Mouse (Mus musculus): ENCODE results near the gene Naa35.
"Not testable (repeated sequence)": the region's sequence is repeated elsewhere in the genome, so short reads cannot be mapped to it uniquely, and the experiment has no call there.

The Naa35 gene

DNA sequence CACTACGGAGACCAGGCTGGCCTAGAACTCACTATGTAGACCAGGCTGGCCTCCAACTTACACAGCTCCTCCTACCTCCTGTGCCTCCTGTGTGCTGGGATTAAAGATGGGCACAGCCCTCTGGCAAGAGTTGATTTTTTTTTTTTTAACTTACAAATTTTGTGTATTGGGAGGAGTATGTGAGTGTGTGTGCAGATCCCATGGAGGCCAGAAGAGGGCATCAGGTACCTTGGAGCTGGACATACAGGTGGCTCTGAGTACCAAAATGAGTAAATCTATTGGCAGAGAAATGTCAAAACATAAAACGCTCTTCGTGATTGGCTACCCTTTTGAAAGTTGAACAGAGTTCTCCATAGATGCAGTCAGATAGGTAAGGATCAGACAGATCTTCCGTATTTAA is 4.1 kb upstream of the Naa35 start:
- no peak for DNase-seq (ENCODE audit: low spot score)

DNA sequence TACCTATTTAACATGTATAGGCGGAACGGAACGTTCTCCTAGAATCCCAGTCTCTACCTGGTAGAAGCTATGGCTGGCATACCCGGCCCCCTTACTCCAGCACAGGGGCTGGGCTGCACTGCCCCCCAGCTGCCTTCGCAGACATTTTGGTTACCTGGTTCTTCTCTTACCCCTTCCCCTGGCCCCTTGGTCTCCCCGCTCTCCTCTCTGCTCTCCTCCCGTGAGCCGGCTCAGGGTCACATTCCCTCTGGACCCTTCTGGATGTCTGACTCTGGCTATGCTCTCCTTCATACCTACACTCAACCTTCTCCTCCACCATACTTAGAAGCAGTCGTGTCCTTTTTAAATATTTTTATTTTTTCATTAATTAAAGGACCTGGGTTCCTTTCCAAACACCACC is 578 bp upstream of the Naa35 start:
- peak; percentile 26 for DNase-seq (ENCODE audit: low spot score)

DNA sequence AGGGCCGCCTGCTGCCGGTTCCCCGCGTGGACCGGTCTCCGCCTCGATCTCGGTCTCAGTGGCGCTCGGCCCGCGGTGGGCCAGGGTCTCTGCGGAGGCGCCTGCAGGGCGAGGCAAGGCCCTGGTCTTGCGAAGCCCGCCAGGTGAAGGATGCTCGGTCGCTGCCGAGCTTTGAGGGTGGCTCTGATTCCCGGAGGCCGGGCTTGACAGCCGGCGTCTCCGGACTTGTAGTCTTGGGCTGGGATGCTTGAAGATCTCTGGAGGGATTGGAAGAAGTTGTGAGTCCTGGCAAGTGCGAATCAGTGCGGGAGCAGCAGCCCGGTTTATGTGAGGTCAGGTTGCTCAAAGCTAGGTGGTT is 568 bp downstream of the Naa35 start:
- DNase-seq (ENCODE audit: low spot score) = peak; percentile 24

DNA sequence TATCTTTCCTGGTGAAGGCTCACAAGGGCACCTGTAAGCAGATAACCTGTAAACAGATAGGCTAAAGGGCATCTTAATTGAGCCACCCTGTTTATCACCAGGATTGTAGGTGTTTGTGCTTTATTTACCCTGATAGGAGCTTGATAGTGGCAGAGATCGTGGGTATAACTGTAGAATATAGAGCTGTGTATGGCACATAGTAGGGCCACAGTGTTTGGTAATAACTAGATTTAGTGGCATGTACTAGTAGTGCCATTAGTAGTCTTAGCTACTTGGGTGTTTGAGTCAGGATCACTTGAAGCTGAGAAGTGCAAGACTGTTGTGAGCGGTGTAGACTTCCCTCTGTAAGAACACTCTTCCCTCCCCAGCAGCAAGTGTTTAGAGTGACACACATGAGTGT is 2.1 kb downstream of the Naa35 start:
- DNase-seq (ENCODE audit: low spot score) = no peak

DNA sequence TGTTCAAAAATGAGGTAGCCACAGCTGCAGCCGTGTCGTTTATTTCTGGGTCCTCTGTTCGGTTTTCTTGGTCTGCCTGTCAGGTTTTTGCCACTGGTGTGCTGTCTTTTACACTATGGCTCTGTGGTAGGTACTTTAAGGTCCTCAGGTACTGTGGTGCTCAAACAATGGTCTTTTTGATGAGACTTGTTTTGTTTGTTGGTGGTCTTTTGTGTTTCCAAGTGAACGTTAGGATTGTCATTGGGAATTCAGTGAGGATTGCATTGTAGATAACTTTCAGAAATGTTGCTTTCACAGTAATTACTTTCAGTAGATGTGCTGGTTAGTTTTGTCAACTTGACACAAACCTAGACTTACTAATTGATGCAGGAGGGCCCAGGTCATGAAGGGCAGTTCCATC is 4.6 kb downstream of the Naa35 start:
- no peak for DNase-seq (ENCODE audit: low spot score)

DNA sequence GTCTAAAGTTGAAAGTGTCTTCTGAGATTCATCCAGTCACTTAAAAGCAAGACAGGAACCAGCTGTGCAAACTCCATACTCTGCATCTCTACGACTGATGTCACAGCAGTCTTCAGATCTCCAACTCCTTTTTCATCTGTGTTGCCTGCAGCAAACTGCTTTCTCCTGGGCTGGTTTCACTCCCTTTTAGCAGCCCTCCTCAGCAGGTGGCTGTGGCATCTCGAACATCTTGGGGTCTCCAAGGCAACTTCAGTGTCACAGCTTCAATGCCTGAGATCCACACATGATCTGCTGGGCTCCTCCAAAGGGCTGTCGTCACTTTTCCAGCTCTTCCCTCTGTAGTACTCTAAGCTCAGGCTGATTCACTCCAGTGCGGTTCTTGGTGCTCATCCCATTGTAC is 5.6 kb downstream of the Naa35 start:
- DNase-seq (ENCODE audit: low spot score) = no peak

DNA sequence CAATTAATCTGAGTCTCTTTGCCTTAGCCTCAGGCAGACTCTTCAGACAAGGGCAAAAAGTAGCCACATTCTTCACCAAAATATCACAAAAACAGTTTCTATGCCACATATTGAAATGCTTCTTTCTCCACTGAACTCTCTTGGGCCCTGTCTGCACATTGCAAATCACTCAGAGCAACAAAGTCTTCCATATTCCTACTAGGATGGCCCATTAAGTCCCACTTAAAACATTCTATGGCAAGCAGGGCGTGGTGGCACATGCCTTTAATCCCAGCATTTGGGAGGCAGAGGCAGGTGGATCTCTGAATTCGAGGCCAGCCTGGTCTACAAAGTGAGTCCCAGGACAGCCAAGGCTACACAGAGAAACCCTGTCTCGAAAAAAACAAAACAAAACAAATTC is 7.0 kb downstream of the Naa35 start:
- not testable (repeated sequence) for DNase-seq (ENCODE audit: low spot score)

DNA sequence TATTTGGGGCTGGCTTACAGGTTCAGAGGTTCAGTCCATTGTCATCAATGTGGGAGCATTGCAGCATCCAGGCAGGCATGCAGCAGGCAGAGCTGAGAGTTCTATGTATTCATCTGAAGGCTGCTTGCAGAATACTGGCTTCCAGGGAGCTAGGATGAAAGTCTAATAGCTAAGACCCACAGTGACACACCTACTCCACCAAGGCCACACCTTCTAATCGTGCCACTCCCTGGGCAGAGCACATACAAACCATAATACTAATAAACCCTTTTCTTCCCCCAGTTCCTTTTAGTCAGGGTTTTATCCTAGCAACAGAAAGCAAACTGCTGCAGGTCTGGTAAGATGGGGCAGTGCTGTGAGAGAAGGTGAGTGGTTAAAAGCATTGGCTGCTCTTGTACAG is 7.6 kb downstream of the Naa35 start:
- no peak for DNase-seq (ENCODE audit: low spot score)

DNA sequence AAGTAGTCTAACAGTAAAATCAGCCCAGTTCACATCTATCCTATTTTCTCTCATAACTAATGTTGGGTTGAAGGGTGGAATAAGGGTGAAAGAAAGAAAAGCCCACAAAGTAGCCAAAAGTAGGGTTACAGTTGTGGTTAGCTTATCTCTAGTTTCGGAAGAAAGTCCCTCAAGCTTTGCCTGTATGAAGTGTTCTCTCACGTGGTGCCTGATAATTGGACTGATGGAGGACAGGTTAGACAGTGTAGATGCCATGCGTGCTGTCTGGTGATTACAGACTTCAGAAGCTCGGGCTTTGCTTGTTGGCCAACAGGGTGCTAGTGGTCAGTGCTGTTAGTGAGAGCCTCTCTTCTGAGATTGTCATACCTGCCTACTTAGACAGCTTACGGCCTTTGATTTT is 18.0 kb downstream of the Naa35 start:
- DNase-seq (ENCODE audit: low spot score) = no peak

DNA sequence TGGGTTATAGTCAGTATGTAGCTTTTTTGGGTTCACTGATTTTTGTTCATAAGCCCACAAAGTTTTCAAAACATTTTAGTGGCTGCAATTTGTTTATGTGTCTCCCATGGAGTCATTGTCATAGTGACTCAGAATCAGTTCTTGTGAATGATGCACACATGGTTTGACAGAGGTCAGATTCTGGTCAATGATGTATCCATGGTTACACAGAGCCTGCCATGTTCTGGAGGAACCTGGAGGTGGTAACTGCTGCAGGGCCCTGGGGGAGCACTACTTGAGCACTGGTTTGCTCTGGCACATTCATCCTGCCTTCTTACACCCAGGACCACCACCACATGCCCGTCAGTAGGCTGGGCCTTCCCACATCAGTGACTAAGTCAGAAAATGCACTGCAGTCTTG is 19.5 kb downstream of the Naa35 start:
- no peak for DNase-seq (ENCODE audit: low spot score)

DNA sequence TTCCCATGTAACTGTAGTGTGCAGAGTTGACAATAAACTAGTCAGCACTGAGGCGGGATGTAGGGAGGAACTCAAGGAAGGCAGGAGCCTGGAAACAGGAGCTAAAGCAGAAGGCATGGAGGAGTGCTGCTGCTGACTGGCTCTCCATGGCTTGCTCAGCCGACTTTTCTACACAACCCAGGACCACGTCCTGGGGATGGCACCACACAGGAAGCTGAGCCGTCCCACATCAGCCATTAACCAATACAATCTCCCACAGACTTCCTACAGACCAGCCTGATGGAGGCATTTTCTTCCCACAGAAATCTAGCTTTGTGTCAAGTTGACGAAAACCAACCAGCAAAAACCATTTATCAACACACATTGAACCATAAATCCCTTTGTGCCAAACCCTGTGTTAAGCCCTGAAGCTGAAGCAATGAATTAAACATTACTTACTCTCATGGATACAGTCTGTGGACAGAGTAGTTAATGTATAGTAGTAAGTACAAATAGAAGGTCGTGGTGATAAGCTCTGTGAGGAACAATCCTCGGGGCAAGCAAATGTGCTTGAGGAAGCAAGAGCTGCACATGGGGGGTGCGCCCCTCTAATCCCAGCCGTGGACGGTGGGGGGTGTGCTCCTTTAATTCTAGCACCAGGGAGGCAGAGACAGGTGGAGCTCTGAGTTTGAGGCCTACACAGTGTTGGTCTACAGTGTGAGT is 20.3 kb downstream of the Naa35 start:
- DNase-seq (ENCODE audit: low spot score) = no peak

DNA sequence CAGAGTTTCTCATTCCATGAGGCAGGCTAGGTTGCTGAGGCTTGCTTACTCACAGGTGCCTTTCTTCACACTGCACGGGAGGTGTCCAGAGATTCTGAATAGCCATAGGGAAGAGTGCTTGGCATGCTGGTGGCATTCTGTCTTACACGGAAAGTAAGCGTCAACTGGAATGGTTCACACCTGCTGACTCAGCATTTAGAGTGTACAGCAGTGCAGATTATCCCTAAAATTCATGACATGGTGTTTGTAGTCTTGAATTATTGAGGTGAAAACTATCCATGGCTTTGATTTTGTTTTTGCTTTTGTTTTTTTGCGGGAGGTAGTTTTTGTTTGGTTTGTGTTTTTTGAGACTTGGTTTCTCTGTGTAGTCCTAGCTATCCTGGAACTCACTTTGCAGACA is 24.8 kb downstream of the Naa35 start:
- no peak for DNase-seq (ENCODE audit: low spot score)

DNA sequence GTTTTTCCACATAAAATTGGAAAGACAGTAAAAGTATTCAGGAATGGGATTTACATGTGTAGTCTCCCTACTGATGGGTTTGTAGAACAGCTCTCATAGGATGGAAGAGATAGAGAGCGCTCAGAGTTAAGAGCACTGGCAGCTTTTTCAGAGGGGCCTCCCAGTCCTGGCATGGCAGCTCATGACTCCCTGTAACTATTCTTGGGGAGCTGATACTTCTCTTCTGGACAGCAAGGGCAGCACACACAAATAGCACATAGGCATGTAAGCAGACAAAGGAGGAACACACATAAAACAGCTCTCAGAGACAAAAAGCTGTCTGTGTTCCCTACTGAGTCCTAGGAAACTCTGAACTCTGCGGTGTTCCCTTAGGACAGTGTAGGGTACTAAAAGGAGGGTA is 25.4 kb downstream of the Naa35 start:
- no peak for DNase-seq (ENCODE audit: low spot score)

DNA sequence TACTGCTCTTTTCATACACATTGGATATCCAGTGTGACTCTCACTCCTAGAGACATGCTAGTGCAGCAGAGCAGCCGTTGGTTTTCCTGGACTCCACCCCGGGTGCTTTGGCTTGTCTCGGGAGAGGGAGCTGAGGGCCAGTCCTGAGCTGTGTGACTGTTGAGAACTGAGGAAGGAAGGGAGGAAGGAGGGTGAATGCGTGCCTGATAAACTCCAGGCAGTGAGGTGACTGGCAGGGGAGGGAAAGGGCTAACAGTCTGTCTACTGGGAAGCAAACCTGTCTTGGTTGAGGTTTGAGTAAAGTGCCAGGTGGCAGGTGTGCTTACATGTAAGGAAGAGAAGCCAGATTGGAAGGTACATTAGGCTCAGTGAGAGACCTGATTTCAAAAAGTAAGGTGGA is 28.8 kb downstream of the Naa35 start:
- no peak for DNase-seq (ENCODE audit: low spot score)

DNA sequence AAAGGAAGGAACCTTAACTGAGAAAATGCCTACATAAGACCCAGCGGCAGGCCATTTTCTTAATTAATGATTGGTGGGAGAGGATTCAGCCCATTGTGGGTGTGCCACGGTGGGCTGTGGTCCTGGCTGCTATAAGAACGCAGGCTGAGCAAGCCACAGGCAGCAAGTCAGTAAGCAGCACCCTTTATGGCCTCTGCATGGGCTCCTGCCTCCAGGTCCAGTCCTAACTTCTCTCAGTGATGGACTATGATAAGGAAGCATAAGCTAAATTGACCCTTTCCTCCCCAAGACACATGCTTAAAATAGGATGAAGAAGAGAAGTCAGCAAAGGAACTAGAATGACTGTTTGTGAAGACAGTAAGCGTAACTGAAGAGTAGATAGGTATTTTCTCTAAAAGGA is 30.1 kb downstream of the Naa35 start:
- no peak for DNase-seq (ENCODE audit: low spot score)

DNA sequence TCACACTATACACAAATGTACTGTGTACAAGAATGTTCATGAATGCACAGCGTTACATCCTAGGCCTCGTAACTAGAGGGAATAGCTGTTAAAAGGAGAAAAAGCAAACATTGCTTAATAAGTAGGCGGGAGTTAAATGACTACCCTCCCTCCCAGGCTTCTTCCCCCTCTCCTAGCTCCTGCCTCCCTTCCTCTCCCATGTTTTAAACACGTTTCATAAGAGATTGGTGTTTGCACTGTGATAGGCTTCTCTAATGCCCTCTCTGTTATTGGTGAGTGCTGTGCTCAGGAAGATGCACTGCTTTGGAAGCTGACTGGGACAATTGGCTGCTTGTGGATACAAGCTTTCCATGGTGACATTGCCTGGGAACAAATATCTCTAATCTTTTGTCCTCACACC is 30.5 kb downstream of the Naa35 start:
- no peak for DNase-seq (ENCODE audit: low spot score)

DNA sequence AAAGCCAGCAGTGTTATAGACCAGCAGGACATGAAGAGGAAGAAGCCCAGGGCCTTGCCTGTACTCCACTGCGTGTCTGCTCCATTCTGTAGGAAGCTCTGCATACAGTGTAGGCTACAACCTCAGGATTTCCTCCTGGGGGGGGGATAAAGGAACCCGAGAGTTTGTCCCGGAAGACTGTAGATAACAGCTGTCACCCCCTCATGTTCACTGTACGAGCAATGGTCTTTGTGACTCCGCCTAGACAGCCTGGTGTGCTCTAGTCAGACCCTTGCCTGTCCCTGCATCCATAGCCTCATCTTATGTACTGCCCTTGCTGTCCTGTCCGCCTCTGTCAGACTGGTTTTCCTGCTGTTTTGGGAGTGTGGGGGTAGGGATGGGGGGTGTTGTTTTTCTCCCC is 33.4 kb downstream of the Naa35 start:
- no peak for DNase-seq (ENCODE audit: low spot score)

DNA sequence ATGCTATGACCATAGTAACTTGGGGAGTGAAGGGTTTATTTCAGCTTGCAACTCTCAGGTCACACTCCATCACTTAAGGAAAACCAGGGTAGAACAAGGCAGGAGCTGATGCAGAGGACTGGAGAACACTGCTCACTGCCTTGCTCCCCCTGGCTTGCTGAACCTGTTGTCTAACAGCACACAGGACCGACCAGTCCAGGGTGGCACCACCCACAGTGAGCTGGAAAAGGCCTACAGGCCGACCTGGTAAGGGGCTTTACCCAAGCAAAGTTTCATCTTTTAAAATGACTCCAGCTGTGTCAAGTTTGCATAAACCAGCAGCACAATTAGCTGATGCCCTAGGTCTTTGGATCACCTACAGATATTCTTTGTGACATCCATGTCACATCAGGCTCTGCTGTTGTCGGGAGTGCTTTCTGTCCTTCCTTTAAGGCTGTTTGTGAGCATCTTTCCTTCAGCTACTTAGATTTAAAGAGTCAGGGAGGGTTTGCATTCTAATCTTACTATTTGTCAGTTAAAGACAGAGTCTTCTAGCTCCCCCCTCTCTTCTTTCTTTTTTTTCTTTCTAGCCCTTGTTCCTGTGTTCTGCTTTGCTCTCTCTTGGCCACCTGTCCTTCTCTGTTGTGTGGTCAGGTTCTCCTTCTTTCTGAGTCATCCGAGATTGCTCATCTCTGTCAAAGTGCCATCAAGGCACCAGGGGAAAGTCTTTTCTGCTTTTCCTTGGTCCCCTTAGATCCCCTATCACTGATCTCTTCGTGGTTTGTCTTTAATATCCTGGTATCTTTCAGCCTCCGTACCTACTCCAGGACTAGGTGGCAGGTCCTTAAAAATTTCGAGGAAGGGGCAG is 36.8 kb downstream of the Naa35 start:
- DNase-seq (ENCODE audit: low spot score) = no peak

DNA sequence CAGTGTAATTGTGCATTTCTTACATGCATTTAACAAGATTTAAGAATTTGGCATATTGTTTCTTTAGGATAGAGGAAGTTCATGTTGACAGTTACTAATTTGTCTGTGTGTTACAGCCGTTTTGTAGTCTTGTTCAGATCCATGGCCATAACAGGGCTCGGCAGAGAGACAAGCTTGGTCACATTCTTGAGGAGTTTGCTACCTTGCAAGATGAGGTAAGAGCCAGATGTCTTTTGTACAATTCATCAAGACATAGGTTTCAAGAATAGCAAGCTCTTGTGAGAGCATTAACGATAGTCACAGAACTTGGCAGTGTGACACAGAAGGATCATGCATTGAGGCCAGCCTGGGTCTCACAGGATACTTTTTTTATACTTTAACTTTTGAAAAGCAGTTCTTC is 39.3 kb downstream of the Naa35 start:
- DNase-seq (ENCODE audit: low spot score) = no peak

DNA sequence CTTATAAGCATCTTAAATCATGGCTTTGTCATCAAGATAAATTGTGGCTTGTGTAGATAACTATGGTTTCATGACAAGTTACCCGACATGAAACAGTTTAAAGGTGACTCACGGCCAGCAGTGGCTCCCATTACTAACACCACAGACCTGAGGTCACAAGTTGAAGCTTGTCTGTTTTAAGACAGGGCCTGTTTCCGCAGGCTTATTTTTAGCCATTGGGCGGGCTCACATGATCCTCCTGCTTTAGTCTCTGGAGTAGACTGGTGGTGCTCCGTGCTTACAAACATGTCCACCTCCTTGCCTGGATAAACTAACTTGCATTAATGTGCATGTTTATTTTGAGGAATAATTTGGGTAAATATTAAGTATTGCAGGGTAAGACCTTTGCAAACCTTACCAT is 39.8 kb downstream of the Naa35 start:
- DNase-seq (ENCODE audit: low spot score) = no peak

DNA sequence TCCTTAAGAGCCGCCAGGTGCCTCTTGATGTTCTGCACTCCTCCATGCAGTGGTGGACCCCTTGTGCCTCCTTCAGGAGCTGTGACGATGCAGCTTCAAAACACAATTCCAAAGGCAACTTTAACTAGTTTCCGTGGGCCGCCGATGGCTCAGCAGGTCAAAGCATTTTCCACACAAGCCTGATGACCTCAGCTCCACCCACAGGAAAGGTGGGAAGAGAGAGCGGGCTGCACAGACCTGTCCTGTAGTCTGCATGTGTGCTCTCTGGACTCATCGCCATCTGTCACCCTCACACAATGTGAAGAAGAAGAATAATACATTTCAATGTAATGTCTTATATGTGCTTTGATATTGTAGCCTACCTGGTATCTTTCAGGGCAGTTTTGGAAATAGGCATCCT is 41.7 kb downstream of the Naa35 start:
- DNase-seq (ENCODE audit: low spot score) = no peak

DNA sequence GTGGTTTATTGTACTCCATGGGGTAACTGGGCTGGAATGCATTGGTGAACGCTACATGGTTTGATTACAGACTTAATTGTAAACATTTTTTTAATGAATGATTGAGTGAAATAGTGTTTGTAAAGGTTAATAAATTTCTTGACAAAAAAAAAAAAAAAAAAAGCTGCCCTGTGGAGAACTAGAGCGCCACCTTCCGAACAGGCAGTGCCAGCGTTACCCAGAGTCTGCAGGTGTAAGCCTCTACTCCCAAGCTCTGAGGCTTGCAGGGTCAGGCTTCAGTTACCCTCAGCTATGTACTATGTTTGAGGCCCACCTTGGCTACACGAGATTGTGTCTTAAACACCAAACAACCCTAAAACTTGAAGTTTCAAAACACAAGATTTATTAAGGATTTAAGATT is 49.6 kb downstream of the Naa35 start:
- DNase-seq (ENCODE audit: low spot score) = no peak

DNA sequence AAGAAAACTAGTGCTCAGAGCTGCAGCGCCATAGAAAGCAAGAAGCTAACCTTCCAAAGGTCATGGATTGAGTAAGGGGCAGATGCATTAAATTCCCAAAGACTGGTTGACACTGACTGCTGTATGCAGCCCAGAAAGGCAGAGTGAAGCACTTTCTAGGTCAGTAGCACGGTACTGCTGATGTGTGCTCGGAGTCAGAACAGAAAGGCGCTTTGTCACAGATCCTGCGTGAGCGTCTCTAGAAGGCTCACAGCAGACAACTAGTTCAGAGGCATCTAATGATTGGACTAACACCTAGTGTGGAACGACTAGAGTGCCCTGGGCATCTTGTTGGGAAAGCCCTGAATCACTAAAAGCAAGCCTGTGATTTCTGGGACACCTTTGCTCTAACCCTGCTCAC is 52.7 kb downstream of the Naa35 start:
- DNase-seq (ENCODE audit: low spot score) = no peak
